Mouse (Mus musculus) hindlimb bud, embryonic 11.5 days (tissue): ENCODE results near the gene Ppp1r12c.

Experiments
- DNase-seq: peaks from one replicate; pipeline ENCODE4 v3.0.0-alpha.2; 2012; ENCODE audit warnings: low read depth, low spot score; ENCODE audit errors: extremely low spot score

Ppp1r12c gene

DNA sequence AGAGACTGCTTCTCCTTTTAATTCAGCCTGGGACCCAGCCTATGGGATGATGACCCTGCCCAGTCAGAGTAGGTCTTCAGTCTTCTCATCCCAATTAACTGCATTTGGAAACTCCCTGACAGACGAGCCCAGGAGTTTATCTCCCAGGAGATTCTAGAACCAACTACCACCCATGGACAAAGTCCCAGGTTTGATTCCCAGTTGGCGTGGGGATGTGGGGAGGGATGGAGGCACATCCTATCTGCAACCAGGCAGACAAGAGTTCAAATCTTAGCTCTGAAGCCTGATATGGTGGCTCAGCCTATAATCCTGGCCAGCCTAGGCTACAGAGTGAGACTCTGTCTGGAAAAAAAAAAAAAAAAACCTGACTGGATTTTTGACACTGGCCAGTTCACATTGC lies 63.8 kb downstream of the Ppp1r12c start:
- no peak for DNase-seq

DNA sequence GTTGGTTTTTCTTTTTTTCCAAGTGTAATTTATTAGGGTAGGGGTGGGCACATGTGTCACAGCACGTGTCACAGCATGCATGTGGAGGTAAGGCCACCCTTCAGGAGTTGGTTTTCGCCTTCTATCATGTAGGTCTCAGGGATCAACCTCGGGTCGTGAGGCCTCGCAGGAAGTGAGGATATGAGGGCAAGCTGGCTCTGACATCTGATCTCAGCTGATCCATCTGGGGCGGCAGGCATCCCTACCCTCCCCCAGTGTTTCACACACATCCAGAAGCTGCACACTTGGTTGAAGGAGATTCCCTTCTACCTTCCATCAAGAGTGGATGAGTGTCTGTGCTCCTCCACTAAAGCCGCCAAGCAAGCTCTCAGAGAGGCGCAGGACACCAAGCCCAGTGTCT lies 69.5 kb downstream of the Ppp1r12c start:
- no peak for DNase-seq

DNA sequence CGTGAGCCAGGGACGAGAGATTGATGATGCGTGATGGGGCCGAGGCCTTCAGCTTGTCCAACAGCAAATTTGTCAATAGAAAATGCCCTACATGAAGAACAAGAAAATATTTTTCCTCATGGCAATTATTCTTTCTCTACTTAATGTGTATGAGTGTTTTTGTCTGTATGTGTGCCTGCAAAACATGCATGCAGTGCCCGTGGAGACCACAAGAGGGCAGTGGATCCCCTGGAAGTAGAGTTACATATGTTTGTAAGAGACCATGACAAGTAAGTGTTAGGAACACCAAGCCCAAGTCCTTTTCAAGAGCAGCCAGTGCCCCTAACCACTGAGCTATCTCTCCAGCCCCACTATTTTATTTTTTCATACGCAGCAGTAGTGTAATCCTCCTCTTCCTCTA lies 69.9 kb downstream of the Ppp1r12c start:
- DNase-seq, result peak; percentile 46
